In genomic region chr16:5766771-5767421, GRCm38 (mm10) we compare ENCODE assay signal across 12 mouse cellular contexts.
DNase-seq lines count a peak whose midpoint lies in the region; ATAC-seq lines count a peak whose summit lies in the region.
"Had no signal": no experiment of that assay in that cellular context is flagged by ENCODE, and none has a peak within 500 bp of the region (broad histone marks: within the 10 kb centered on the region; RNA-seq: fewer than 3 reads in every experiment).

No protein-coding gene starts in this region.

- 43% methylated on average over 19 of the region's 19 CpGs for WGBS in neural tube, embryonic 13.5 days
- 45% methylated on average over 19 of the region's 19 CpGs for WGBS in hindbrain, embryonic 16.5 days

- H3K4me1 ChIP-seq in neural tube, embryonic 13.5 days (replicated peaks): peaks cover 28% of the 10 kb centered on the region
- H3K4me1 ChIP-seq in hindbrain, embryonic 16.5 days (ENCODE audit: control insufficient read depth, insufficient read depth, low read depth, low read length): 0 out of 2 replicates have a peak, but pooled peaks cover 3% of the 10 kb centered on the region
- H3K4me1 ChIP-seq: limb, embryonic 15.5 days; lung, embryonic 15.5 days had no signal

- intact Hi-C loops in left cerebral cortex, postnatal 36 days (cut with DNase I): no loop called here

- ATAC-seq in neural tube, embryonic 13.5 days (ENCODE audit: low read depth): peak; percentile 87
- peak; percentile 75 for ATAC-seq in hindbrain, embryonic 16.5 days

- no peak overlapping the region for H3K4me3 ChIP-seq in neural tube, embryonic 13.5 days
- no peak overlapping the region for H3K4me3 ChIP-seq in hindbrain, embryonic 16.5 days (ENCODE audit: low read length)
- H3K4me3 ChIP-seq: limb, embryonic 15.5 days; lung, embryonic 15.5 days had no signal

- H3K9ac ChIP-seq in neural tube, embryonic 13.5 days: peak overlapping the region; percentile 10; the same call in 1 of the 2 replicates
- H3K9ac ChIP-seq in hindbrain, embryonic 16.5 days (ENCODE audit: low read depth, low read length): no peak overlapping the region
- H3K9ac ChIP-seq: limb, embryonic 15.5 days; lung, embryonic 15.5 days had no signal

- no peaks in the 10 kb centered on the region for H3K27me3 ChIP-seq in neural tube, embryonic 13.5 days
- no peaks in the 10 kb centered on the region for H3K27me3 ChIP-seq in hindbrain, embryonic 16.5 days (replicated peaks; ENCODE audit: control insufficient read depth, insufficient read depth, low read length)
- H3K27me3 ChIP-seq: limb, embryonic 15.5 days; lung, embryonic 15.5 days had no signal

- H3K27ac ChIP-seq in neural tube, embryonic 13.5 days (replicated peaks): peak overlapping the region; percentile 85
- H3K27ac ChIP-seq in hindbrain, embryonic 16.5 days (ENCODE audit: low read depth, low read length): peak overlapping the region; percentile 58
- H3K27ac ChIP-seq: limb, embryonic 15.5 days; lung, embryonic 15.5 days had no signal

- H3K9me3 ChIP-seq in neural tube, embryonic 13.5 days: no peaks in the 10 kb centered on the region
- H3K9me3 ChIP-seq in hindbrain, embryonic 16.5 days (ENCODE audit: control insufficient read depth, low read length): no peaks in the 10 kb centered on the region
- H3K9me3 ChIP-seq: limb, embryonic 15.5 days; lung, embryonic 15.5 days had no signal

- no peak overlapping the region for H3K4me2 ChIP-seq in neural tube, embryonic 13.5 days
- no peak overlapping the region for H3K4me2 ChIP-seq in hindbrain, embryonic 16.5 days (ENCODE audit: low read length)
- H3K4me2 ChIP-seq: heart, embryonic 11.5 days; limb, embryonic 15.5 days; lung, embryonic 15.5 days had no signal

- no peaks in the 10 kb centered on the region for H3K36me3 ChIP-seq in neural tube, embryonic 13.5 days
- H3K36me3 ChIP-seq in hindbrain, embryonic 16.5 days (ENCODE audit: control insufficient read depth, insufficient read depth, low read length): no peaks in the 10 kb centered on the region
- H3K36me3 ChIP-seq: limb, embryonic 15.5 days; lung, embryonic 15.5 days had no signal

- DNase-seq in neural tube, embryonic 10.5 days (ENCODE audit: extremely low spot score, low spot score): no peak
- DNase-seq in left cerebral cortex, postnatal 36 days (ENCODE audit: low spot score in 2 of 2): peak; percentile 15 to 16
- DNase-seq in right cerebral cortex, postnatal 4 days: peak; percentile 33
- DNase-seq in gastrocnemius, postnatal 4 days (ENCODE audit: low spot score in 2 of 2): no peak
- no peak for DNase-seq in embryo, embryonic 11 days
- no peak for DNase-seq in urinary bladder, postnatal 10 days (ENCODE audit: low spot score)
- DNase-seq: kidney, postnatal 10 days had no signal

Comparison
In these comparisons a context has a peak if more than half of its experiments do, and no peak if none do; other contexts are left out.
1. DNase-seq: peak in left cerebral cortex, postnatal 36 days (2 of 2) and right cerebral cortex, postnatal 4 days (single experiment); none in neural tube, embryonic 10.5 days (single experiment), gastrocnemius, postnatal 4 days (0 of 2), embryo, embryonic 11 days (single experiment) and urinary bladder, postnatal 10 days (single experiment).